Mouse (Mus musculus) heart, adult 2 months (tissue): Measurements from ENCODE around the gene Calm5. TPM values are rescaled to one million over a fixed set of nuclear protein-coding genes. Genes with fewer than 3 reads are reported as not detected.
"Not testable (repeated sequence)": the region's sequence is repeated elsewhere in the genome, so short reads cannot be mapped to it uniquely, and the experiment has no call there.

Experiments
- DNase-seq, 2 experiments: peaks; one replicate each; pipeline ENCODE4 v3.0.0; 2021
- H3K27ac ChIP-seq: fragments of 200-600 bp; 2 replicates; pipeline ENCODE4 v1.8.1; 2022
- H3K27me3 ChIP-seq: fragments of 200-500 bp; 2 replicates; pipeline ENCODE4 v1.6.1; 2012; ENCODE audit warnings: mild to moderate bottlenecking, low read length, inconsistent platforms, mixed read lengths; ENCODE audit not compliant: control insufficient read depth, insufficient read depth
- H3K36me3 ChIP-seq: fragments of 200-500 bp; 2 replicates; pipeline ENCODE4 v1.6.1; 2012; ENCODE audit warnings: low read length, inconsistent platforms; ENCODE audit not compliant: control insufficient read depth, insufficient read depth
- H3K4me1 ChIP-seq: fragments of 200-500 bp; 2 replicates; pipeline ENCODE4 v1.6.1; 2011; ENCODE audit warnings: low read length; ENCODE audit not compliant: control insufficient read depth, insufficient read depth
- H3K4me3 ChIP-seq: fragments of 200-600 bp; 2 replicates; pipeline ENCODE4 v1.8.1; 2022
- H3K79me2 ChIP-seq: fragments of 200-500 bp; replicated peaks from 2 replicates; pipeline ENCODE4 v1.6.1; 2012; ENCODE audit warnings: mild to moderate bottlenecking, inconsistent platforms, low read length, moderate library complexity, mixed read lengths; ENCODE audit not compliant: control insufficient read depth, insufficient read depth
- H3K9ac ChIP-seq: fragments of 200-500 bp; 2 replicates; pipeline ENCODE4 v1.6.1; 2012; ENCODE audit warnings: low read depth, mild to moderate bottlenecking, control low read depth, inconsistent platforms, low read length, mixed read lengths
- CTCF ChIP-seq: fragments of 200-600 bp; IDR thresholded peaks from 2 replicates; pipeline ENCODE4 v1.8.1; 2022; ENCODE audit warnings: antibody characterized with exemption, mild to moderate bottlenecking, moderate library complexity
- EP300 ChIP-seq: fragments of 200-500 bp; IDR thresholded peaks from 2 replicates; pipeline ENCODE4 v1.6.1; 2011; ENCODE audit warnings: low read depth, low read length, control low read depth; ENCODE audit not compliant: insufficient read depth
- POLR2A ChIP-seq: fragments of 200-500 bp; IDR thresholded peaks from 2 replicates; pipeline ENCODE4 v1.6.1; 2011; ENCODE audit warnings: mild to moderate bottlenecking, low read depth, low read length, control low read depth; ENCODE audit not compliant: insufficient read depth
- WGBS: fragments of 180-500 bp; shearing (Covaris S2); methylation state at CpG from one replicate; pipeline ENCODE4 v1.1.7; 2018; 5-methylcytosine and 5-hydroxymethylcytosine counted together
- intact Hi-C: fragments of 180-260 bp; cut with DNase I; formaldehyde crosslinking; loops from one replicate; pipeline ENCODE4 v1.15.1; 2025
- polyA plus RNA-seq: library from polyadenylated mRNA; depleted of rRNA; stranded (reverse); fragments of >200 nt; gene quantifications from 2 replicates; pipeline ENCODE4 v1.2.3, GENCODE M21; 2012
- total RNA-seq, 2 experiments: library from RNA; stranded (reverse); gene quantifications; 2 replicates each; pipeline ENCODE4 v1.2.3; 2021

Calm5 gene
- total and polyA plus RNA-seq, 3 experiments = not detected

GRCm38 (mm10) chr13:3892601-3893000 is 38.6 kb downstream of the Calm5 start:
- peak overlapping the region; percentile 82 for H3K4me3 ChIP-seq
- H3K4me1 ChIP-seq = no peaks in the 10 kb centered on the region; the same call in 1 of the 2 replicates
- no peaks in the 10 kb centered on the region for H3K27me3 ChIP-seq
- no peak for DNase-seq
- H3K79me2 ChIP-seq = no peaks in the 10 kb centered on the region; the same call in 1 of the 2 replicates
- 19% methylated on average over 7 of the region's 7 CpGs for WGBS
- no peak for TF ChIP-seq POLR2A
- no peak for TF ChIP-seq EP300
- TF ChIP-seq CTCF = no peak
- intact Hi-C loops = loop anchor here (5.0 to 10.0 kb wide), 4 partner anchors 145 to 488 kb away; no protein-coding TSS in a partner anchor
- peak overlapping the region; percentile 83 for H3K27ac ChIP-seq
- H3K9ac ChIP-seq = peak overlapping the region; percentile 58; the same call in 1 of the 2 replicates
- 0 out of 2 replicates have a peak, but pooled peaks cover 2% of the 10 kb centered on the region for H3K36me3 ChIP-seq

GRCm38 (mm10) chr13:3893126-3893734 is 39.3 kb downstream of the Calm5 start:
- Histone ChIP-seq H3K4me3 (peak overlapping the region; percentile 82), H3K27ac (peak overlapping the region; percentile 83), H3K36me3 (0 out of 2 replicates have a peak, but pooled peaks cover 2% of the 10 kb centered on the region), H3K9ac (peak overlapping the region; percentile 68), H3K79me2 (no peaks in the 10 kb centered on the region; the same call in 1 of the 2 replicates), H3K4me1 (no peaks in the 10 kb centered on the region; the same call in 1 of the 2 replicates), H3K27me3 (no peaks in the 10 kb centered on the region)
- intact Hi-C loops = loop anchor here (5.0 to 10.0 kb wide), 4 partner anchors 146 to 488 kb away; no protein-coding TSS in a partner anchor
- TF ChIP-seq CTCF = peak; percentile 21; the same call in 1 of the 2 replicates
- no peak for TF ChIP-seq EP300
- TF ChIP-seq POLR2A = peak; percentile 93
- under 1% methylated on average over 35 of the region's 35 CpGs for WGBS
- peak; percentile 93 for DNase-seq

GRCm38 (mm10) chr13:3894549-3894948 is 40.6 kb downstream of the Calm5 start:
- TF ChIP-seq EP300 = no peak
- TF ChIP-seq CTCF = no peak
- TF ChIP-seq POLR2A = no peak
- H3K27ac ChIP-seq = no peak overlapping the region
- intact Hi-C loops = loop anchor here (5.0 to 10.0 kb wide), 4 partner anchors 147 to 490 kb away; no protein-coding TSS in a partner anchor

DNA sequence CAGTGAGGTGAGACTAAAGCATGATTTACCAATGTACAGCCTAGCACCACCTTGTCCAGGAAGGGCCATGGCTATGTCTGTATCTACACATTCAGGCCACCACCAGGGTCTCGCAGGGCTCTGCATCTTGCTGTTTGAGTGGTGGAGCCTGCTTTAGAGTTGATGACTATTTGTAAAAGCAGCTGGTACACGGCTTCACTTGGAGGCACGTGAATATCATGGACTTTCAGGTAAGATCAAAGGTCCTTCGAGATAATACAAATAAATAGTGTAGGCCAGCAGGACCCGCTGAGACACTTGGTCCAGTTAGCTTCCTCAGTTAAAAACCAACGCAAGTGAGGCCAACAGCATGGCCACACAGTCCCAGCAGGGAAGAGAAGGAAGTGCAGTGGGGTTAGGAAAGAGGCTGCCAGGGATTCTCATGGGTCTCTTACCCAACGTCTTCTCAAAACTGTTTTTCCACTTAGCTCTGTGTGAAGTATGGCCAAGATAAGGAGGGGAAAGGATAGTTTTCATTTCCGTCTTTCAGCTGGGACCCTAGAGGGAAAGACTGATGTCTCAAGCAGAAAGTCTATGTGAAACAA is 41.5 kb downstream of the Calm5 start:
- Histone ChIP-seq H3K9ac (no peak overlapping the region), H3K79me2 (no peaks in the 10 kb centered on the region; the same call in 1 of the 2 replicates), H3K27ac (no peak overlapping the region), H3K27me3 (no peaks in the 10 kb centered on the region), H3K4me1 (no peaks in the 10 kb centered on the region), H3K36me3 (no peaks in the 10 kb centered on the region), H3K4me3 (no peak overlapping the region)
- 77% methylated on average over 8 of the region's 8 CpGs for WGBS
- TF ChIP-seq CTCF (no peak), EP300 (no peak), POLR2A (no peak)
- intact Hi-C loops = loop anchor here (10.0 kb wide), 2 partner anchors 351 to 491 kb away; no protein-coding TSS in a partner anchor
- DNase-seq = peak in 1 of 2 experiments; percentile 2

More at GRCm38 (mm10) chr13:3894549-3894948, 40.6 kb downstream of the Calm5 start:
- Histone ChIP-seq H3K9ac (no peak overlapping the region), H3K4me1 (no peaks in the 10 kb centered on the region; the same call in 1 of the 2 replicates), H3K4me3 (no peak overlapping the region), H3K27me3 (no peaks in the 10 kb centered on the region), H3K79me2 (no peaks in the 10 kb centered on the region; the same call in 1 of the 2 replicates), H3K36me3 (no peaks in the 10 kb centered on the region)
- DNase-seq = no peak
- 88% methylated on average over 8 of the region's 8 CpGs for WGBS

DNA sequence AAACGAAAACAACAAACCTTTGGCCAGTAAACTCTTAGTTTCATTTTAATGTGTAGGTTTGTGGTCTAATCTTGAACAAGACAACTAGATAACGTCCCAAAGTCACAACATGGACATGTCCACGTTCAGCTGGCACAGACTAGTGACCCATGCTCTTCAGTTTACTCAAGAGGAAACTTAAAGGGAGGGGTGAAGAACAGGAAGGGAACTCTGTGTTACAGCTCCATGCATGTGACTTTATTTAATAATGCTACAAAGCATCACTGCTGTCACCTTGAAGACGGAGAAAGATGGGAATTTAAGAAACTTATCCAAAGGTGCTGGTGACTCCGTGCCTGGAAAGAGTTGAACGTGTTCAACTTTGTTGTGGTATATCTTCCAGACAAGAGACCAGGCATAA is 42.1 kb downstream of the Calm5 start:
- Histone ChIP-seq H3K79me2 (no peaks in the 10 kb centered on the region; the same call in 1 of the 2 replicates), H3K9ac (no peak overlapping the region), H3K4me1 (no peaks in the 10 kb centered on the region), H3K4me3 (no peak overlapping the region), H3K27ac (no peak overlapping the region), H3K27me3 (no peaks in the 10 kb centered on the region), H3K36me3 (no peaks in the 10 kb centered on the region)
- 69% methylated on average over 6 of the region's 6 CpGs for WGBS
- intact Hi-C loops = loop anchor here (10.0 kb wide), 2 partner anchors 351 to 491 kb away; no protein-coding TSS in a partner anchor
- TF ChIP-seq POLR2A (no peak), CTCF (no peak), EP300 (no peak)
- DNase-seq = peak in 1 of 2 experiments; percentile 1

- Histone ChIP-seq H3K4me3 (no peak overlapping the region), H3K27ac (no peak overlapping the region), H3K36me3 (no peaks in the 10 kb centered on the region), H3K79me2 (no peaks in the 10 kb centered on the region), H3K4me1 (no peaks in the 10 kb centered on the region), H3K9ac (no peak overlapping the region), H3K27me3 (no peaks in the 10 kb centered on the region)
- intact Hi-C loops = loop anchor here (1.0 to 10.0 kb wide), 3 partner anchors 232 to 492 kb away; no protein-coding TSS in a partner anchor
- peak; percentile 100 for TF ChIP-seq CTCF
- peak; percentile 66; the same call in 1 of the 2 replicates for TF ChIP-seq EP300
- no peak for TF ChIP-seq POLR2A
- peak; percentile 59 to 60 for DNase-seq
- WGBS = 28% methylated on average over 5 of the region's 5 CpGs
These were observed 42.9 kb downstream of the Calm5 start for GRCm38 (mm10) chr13:3896913-3897312.

DNA sequence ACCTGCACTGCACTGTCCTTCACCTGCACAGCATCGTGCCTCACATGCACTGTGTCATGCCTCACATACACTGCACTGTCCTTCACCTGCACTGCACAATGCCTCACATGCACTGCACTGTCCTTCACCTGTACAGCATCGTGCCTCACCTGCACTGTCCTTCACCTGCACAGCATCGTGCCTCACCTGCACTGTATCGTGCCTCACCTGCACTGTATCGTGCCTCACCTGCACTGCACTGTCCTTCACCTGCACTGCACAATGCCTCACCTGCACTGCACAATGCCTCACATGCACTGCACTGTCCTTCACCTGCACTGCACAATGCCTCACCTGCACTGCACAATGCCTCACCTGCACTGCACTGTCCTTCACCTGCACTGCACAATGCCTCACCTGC is 44.2 kb downstream of the Calm5 start:
- intact Hi-C loops = loop anchor here (10.0 kb wide), 2 partner anchors 353 to 493 kb away; no protein-coding TSS in a partner anchor

More for the DNA sequence above, 44.2 kb downstream of the Calm5 start:
- H3K27me3 ChIP-seq, DNase-seq, H3K9ac ChIP-seq, H3K27ac ChIP-seq, H3K79me2 ChIP-seq, H3K4me1 ChIP-seq, H3K36me3 ChIP-seq, H3K4me3 ChIP-seq: not testable (repeated sequence)
- WGBS = 96% methylated on average over 5 of the region's 5 CpGs
